Mouse (Mus musculus): ENCODE results near the gene Ebf3.

The Ebf3 gene

GRCm38 (mm10) chr7:137311341-137312110, 2.7 kb downstream of the Ebf3 start:
- DNase-seq, result no peak

- DNase-seq, result no peak
These were observed 3.4 kb downstream of the Ebf3 start for GRCm38 (mm10) chr7:137310876-137311275.

- no peak for DNase-seq
These were observed 4.0 kb downstream of the Ebf3 start for GRCm38 (mm10) chr7:137310091-137310761.

- no peak for DNase-seq
These were observed 4.9 kb downstream of the Ebf3 start for GRCm38 (mm10) chr7:137309071-137310066.

GRCm38 (mm10) chr7:137308061-137309060, 5.9 kb downstream of the Ebf3 start:
- no peak for DNase-seq

GRCm38 (mm10) chr7:137307131-137307530, 7.1 kb downstream of the Ebf3 start:
- no peak for DNase-seq

GRCm38 (mm10) chr7:137306127-137306526, 8.1 kb downstream of the Ebf3 start:
- DNase-seq, result no peak

- no peak for DNase-seq
These were observed 10.5 kb downstream of the Ebf3 start for GRCm38 (mm10) chr7:137303776-137304171.

GRCm38 (mm10) chr7:137302961-137303775, 11.1 kb downstream of the Ebf3 start:
- no peak for DNase-seq

GRCm38 (mm10) chr7:137302161-137302560, 12.1 kb downstream of the Ebf3 start:
- DNase-seq, result no peak

- no peak for DNase-seq
These were observed 12.9 kb downstream of the Ebf3 start for GRCm38 (mm10) chr7:137301329-137301751.

GRCm38 (mm10) chr7:137300826-137301225, 13.4 kb downstream of the Ebf3 start:
- DNase-seq, result no peak

GRCm38 (mm10) chr7:137300169-137300568, 14.1 kb downstream of the Ebf3 start:
- no peak for DNase-seq

GRCm38 (mm10) chr7:137297594-137298381, 16.5 kb downstream of the Ebf3 start:
- no peak for DNase-seq

- no peak for DNase-seq
These were observed 17.1 kb downstream of the Ebf3 start for GRCm38 (mm10) chr7:137297131-137297530.

GRCm38 (mm10) chr7:137295612-137296011, 18.6 kb downstream of the Ebf3 start:
- DNase-seq, result no peak

- no peak for DNase-seq
These were observed 19.8 kb downstream of the Ebf3 start for GRCm38 (mm10) chr7:137294446-137294845.

GRCm38 (mm10) chr7:137289290-137289957, 24.8 kb downstream of the Ebf3 start:
- DNase-seq, result no peak

GRCm38 (mm10) chr7:137278171-137278570, 36.1 kb downstream of the Ebf3 start:
- no peak for DNase-seq
